Mouse (Mus musculus): ENCODE measurements around the gene Spata45. TPM values are rescaled to one million over a fixed set of nuclear protein-coding genes. Genes with fewer than 3 reads are reported as not detected.
A peak's percentile ranks its signal among the peaks of the same experiment; 100 is the strongest.

Gene Spata45
- total and polyA plus RNA-seq, 3 experiments, result 0.76 TPM; not detected in 2

DNA sequence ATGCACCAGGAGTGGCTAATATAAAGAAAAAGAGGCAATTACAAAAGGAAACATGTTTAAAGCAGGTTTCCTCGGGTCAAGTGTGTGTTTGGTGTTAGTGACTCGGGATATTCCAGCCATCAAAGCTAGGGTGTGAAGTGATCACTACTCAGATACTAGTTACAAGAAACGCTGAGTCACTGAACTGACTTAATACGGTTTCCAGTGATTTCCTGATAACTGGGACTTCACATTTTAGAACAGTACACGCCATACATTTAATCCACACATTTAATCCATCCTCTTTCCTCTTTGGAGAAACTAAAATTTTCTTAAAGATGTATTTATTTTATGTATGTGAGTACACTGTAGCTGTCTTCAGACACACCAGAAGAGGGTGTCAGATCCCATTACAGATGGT, 51.5 kb downstream of the Spata45 start:
- Histone ChIP-seq H3K79me2 (replicated peaks; ENCODE audit: control insufficient read depth, extremely low read depth, insufficient read depth, poor library complexity, severe bottlenecking) (no peaks in the 10 kb centered on the region), H3K27me3 (replicated peaks) (no peaks in the 10 kb centered on the region), H3K9ac (ENCODE audit: insufficient read depth, low read depth) (no peak overlapping the region), H3K9me3 (replicated peaks; ENCODE audit: low read length) (no peaks in the 10 kb centered on the region), H3K36me3 (replicated peaks in 1 of 2; ENCODE audit: control insufficient read depth in 1 of 2, insufficient read depth in 1 of 2, low read length in 1 of 2) (peaks cover 7 to 15% of the 10 kb centered on the region in 2 experiments), H3K4me2 (ENCODE audit: insufficient read depth, low read depth, poor library complexity, severe bottlenecking) (no peak overlapping the region), H3K4me1 (ENCODE audit: control insufficient read depth in 1 of 2, insufficient read depth in 2 of 2) (peaks cover 32 to 81% of the 10 kb centered on the region in 2 experiments), H3K4me3 (replicated peaks in 1 of 3; ENCODE audit: low read depth in 2 of 3, low read length in 2 of 3, poor library complexity in 1 of 3) (no peak overlapping the region), H3K27ac (ENCODE audit: insufficient read depth, low read depth) (no peak overlapping the region)
- dilution Hi-C loops (cut with MboI; ENCODE audit: extremely low pct_ligation_motif_present, extremely low pct_unique_long_range_greater_than_20kb, low sequenced_read_pairs) (no loop called here), in situ Hi-C loops (cut with MboI; ENCODE audit: low pct_ligation_motif_present, low pct_unique_long_range_greater_than_20kb, low sequenced_read_pairs) (loop anchor here (5.0 kb wide), 1 partner anchor 146 kb away; no protein-coding TSS in a partner anchor)
- TF ChIP-seq MAFK (IDR thresholded peaks at IDR 0.05; ENCODE audit: insufficient replicate concordance, low read length), result peak; percentile 27; the same call in 1 of the 2 replicates
- no peak for TF ChIP-seq JUND (conservative IDR thresholded peaks at IDR 0.05; ENCODE audit: low read depth, low read length)
- no peak for DNase-seq (ENCODE audit: extremely low read depth)

GRCm38 (mm10) chr1:191089355-191089754, 52.9 kb downstream of the Spata45 start:
- H3K27ac ChIP-seq (ENCODE audit: insufficient read depth, low read depth), result no peak overlapping the region
- no peak for DNase-seq (ENCODE audit: extremely low read depth)
- H3K36me3 ChIP-seq (replicated peaks in 1 of 2; ENCODE audit: control insufficient read depth in 1 of 2, insufficient read depth in 1 of 2, low read length in 1 of 2), result peaks cover 0 to 2% of the 10 kb centered on the region in 2 experiments
- H3K4me2 ChIP-seq (ENCODE audit: insufficient read depth, low read depth, poor library complexity, severe bottlenecking), result no peak overlapping the region
- no peak overlapping the region for H3K9ac ChIP-seq (ENCODE audit: insufficient read depth, low read depth)
- H3K9me3 ChIP-seq (replicated peaks; ENCODE audit: low read length), result no peaks in the 10 kb centered on the region
- peaks cover 30 to 79% of the 10 kb centered on the region in 2 experiments for H3K4me1 ChIP-seq (ENCODE audit: control insufficient read depth in 1 of 2, insufficient read depth in 2 of 2)
- no peaks in the 10 kb centered on the region for H3K27me3 ChIP-seq (replicated peaks)
- in situ Hi-C loops (cut with MboI; ENCODE audit: low pct_ligation_motif_present, low pct_unique_long_range_greater_than_20kb, low sequenced_read_pairs) (loop anchor here (5.0 kb wide), 1 partner anchor 147 kb away; no protein-coding TSS in a partner anchor), dilution Hi-C loops (cut with MboI; ENCODE audit: extremely low pct_ligation_motif_present, extremely low pct_unique_long_range_greater_than_20kb, low sequenced_read_pairs) (no loop called here)
- TF ChIP-seq CTCF (conservative IDR thresholded peaks at IDR 0.05 in 1 of 2, IDR thresholded peaks at IDR 0.05 in 1 of 2; ENCODE audit: low read depth in 2 of 2, low read length in 2 of 2), result no peak
- TF ChIP-seq CHD1 (IDR thresholded peaks at IDR 0.05; ENCODE audit: low read depth, low read length), result no peak
- no peak for TF ChIP-seq KAT2A (IDR thresholded peaks at IDR 0.05; ENCODE audit: insufficient replicate concordance, low read length)
- no peak for TF ChIP-seq POLR2AphosphoS2 (IDR thresholded peaks at IDR 0.05; ENCODE audit: low read depth, low read length)
- TF ChIP-seq USF1 (IDR thresholded peaks at IDR 0.05; ENCODE audit: low read depth, low read length), result no peak
- TF ChIP-seq GABPA (IDR thresholded peaks at IDR 0.05; ENCODE audit: insufficient replicate concordance, low read depth, low read length), result no peak
- no peak for TF ChIP-seq EP300 (IDR thresholded peaks at IDR 0.05; ENCODE audit: low read length)
- no peak for TF ChIP-seq POLR2A (IDR thresholded peaks at IDR 0.05; ENCODE audit: low read depth, low read length)
- no peak for TF ChIP-seq ELF1 (IDR thresholded peaks at IDR 0.05; ENCODE audit: low read depth, low read length)
- no peak for TF ChIP-seq MAX (IDR thresholded peaks at IDR 0.05; ENCODE audit: low read length)
- H3K79me2 ChIP-seq (replicated peaks; ENCODE audit: control insufficient read depth, extremely low read depth, insufficient read depth, poor library complexity, severe bottlenecking), result no peaks in the 10 kb centered on the region
- no peak overlapping the region for H3K4me3 ChIP-seq (replicated peaks in 1 of 3; ENCODE audit: low read depth in 2 of 3, low read length in 2 of 3, poor library complexity in 1 of 3)

DNA sequence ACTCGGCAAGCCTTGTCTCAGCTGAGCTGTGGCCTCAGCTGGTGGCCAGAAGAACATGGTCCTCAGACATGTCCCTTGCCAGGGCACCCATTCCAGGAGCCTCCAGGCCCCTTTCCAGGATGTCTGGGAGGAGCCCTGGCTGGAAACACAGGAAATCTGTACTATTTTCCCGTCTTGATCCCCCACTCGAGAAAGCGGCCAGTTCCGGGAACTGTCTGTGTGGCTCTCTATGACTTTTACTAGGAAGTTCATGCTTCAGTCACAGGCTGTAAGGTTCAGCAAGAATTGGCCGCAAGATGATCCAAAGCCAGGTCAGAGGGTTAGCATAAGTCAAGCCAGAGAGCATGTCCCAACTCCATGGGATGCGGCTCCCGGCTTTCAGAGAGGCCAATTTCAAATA, 55.6 kb downstream of the Spata45 start:
- H3K36me3 ChIP-seq (replicated peaks in 1 of 2; ENCODE audit: control insufficient read depth in 1 of 2, insufficient read depth in 1 of 2, low read length in 1 of 2), result no peaks in the 10 kb centered on the region
- H3K4me2 ChIP-seq (ENCODE audit: insufficient read depth, low read depth, poor library complexity, severe bottlenecking), result no peak overlapping the region
- DNase-seq (ENCODE audit: extremely low read depth), result no peak
- H3K27ac ChIP-seq (ENCODE audit: insufficient read depth, low read depth), result no peak overlapping the region
- TF ChIP-seq CTCF (conservative IDR thresholded peaks at IDR 0.05 in 1 of 2, IDR thresholded peaks at IDR 0.05 in 1 of 2; ENCODE audit: low read depth in 2 of 2, low read length in 2 of 2), result no peak
- no peak for TF ChIP-seq KAT2A (IDR thresholded peaks at IDR 0.05; ENCODE audit: insufficient replicate concordance, low read length)
- no peak for TF ChIP-seq PAX5 (IDR thresholded peaks at IDR 0.05; ENCODE audit: low read length)
- no peak for TF ChIP-seq TBP (conservative IDR thresholded peaks at IDR 0.05; ENCODE audit: low read depth, low read length)
- no peak for TF ChIP-seq USF2 (conservative IDR thresholded peaks at IDR 0.05; ENCODE audit: low read depth, low read length)
- TF ChIP-seq BHLHE40 (IDR thresholded peaks at IDR 0.05; ENCODE audit: low read depth, low read length), result no peak
- TF ChIP-seq RAD21 (IDR thresholded peaks at IDR 0.05; ENCODE audit: low read depth, low read length), result no peak
- no peak for TF ChIP-seq ZKSCAN1 (IDR thresholded peaks at IDR 0.05; ENCODE audit: borderline replicate concordance, low read depth, low read length)
- TF ChIP-seq USF1 (IDR thresholded peaks at IDR 0.05; ENCODE audit: low read depth, low read length), result no peak
- no peak for TF ChIP-seq SMC3 (IDR thresholded peaks at IDR 0.05; ENCODE audit: low read depth, low read length)
- no peak for TF ChIP-seq ZMIZ1 (IDR thresholded peaks at IDR 0.05; ENCODE audit: low read depth, low read length)
- no peak for TF ChIP-seq MYC (IDR thresholded peaks at IDR 0.05; ENCODE audit: low read depth, low read length)
- TF ChIP-seq MAFK (IDR thresholded peaks at IDR 0.05; ENCODE audit: insufficient replicate concordance, low read length), result no peak
- TF ChIP-seq CHD2 (IDR thresholded peaks at IDR 0.05; ENCODE audit: low read length), result no peak
- no peak for TF ChIP-seq TCF12 (IDR thresholded peaks at IDR 0.05; ENCODE audit: low read depth, low read length)
- no peak for TF ChIP-seq GABPA (IDR thresholded peaks at IDR 0.05; ENCODE audit: insufficient replicate concordance, low read depth, low read length)
- no peak for TF ChIP-seq ETS1 (conservative IDR thresholded peaks at IDR 0.05; ENCODE audit: low read depth, low read length)
- no peak for TF ChIP-seq MAX (IDR thresholded peaks at IDR 0.05; ENCODE audit: low read length)
- no peak overlapping the region for H3K4me3 ChIP-seq (replicated peaks in 1 of 3; ENCODE audit: low read depth in 2 of 3, low read length in 2 of 3, poor library complexity in 1 of 3)
- dilution Hi-C loops (cut with MboI; ENCODE audit: extremely low pct_ligation_motif_present, extremely low pct_unique_long_range_greater_than_20kb, low sequenced_read_pairs), result no loop called here
- no peaks in the 10 kb centered on the region for H3K9me3 ChIP-seq (replicated peaks; ENCODE audit: low read length)
- in situ Hi-C loops (cut with MboI; ENCODE audit: low pct_ligation_motif_present, low pct_unique_long_range_greater_than_20kb, low sequenced_read_pairs), result loop anchor here (5.0 to 10.0 kb wide), 3 partner anchors 35 to 190 kb away; no protein-coding TSS in a partner anchor
- H3K4me1 ChIP-seq (ENCODE audit: control insufficient read depth in 1 of 2, insufficient read depth in 2 of 2), result peaks cover 23 to 79% of the 10 kb centered on the region in 2 experiments
- no peaks in the 10 kb centered on the region for H3K79me2 ChIP-seq (replicated peaks; ENCODE audit: control insufficient read depth, extremely low read depth, insufficient read depth, poor library complexity, severe bottlenecking)
- H3K9ac ChIP-seq (ENCODE audit: insufficient read depth, low read depth), result no peak overlapping the region
- H3K27me3 ChIP-seq (replicated peaks), result no peaks in the 10 kb centered on the region
